Mouse (Mus musculus): Measurements from ENCODE around the gene Pfn1.

The Pfn1 gene

GRCm38 (mm10) chr11:70674501-70674900 lies 20.1 kb upstream of the Pfn1 start:
- no peak for DNase-seq (ENCODE audit: low read depth, low spot score)

- DNase-seq (ENCODE audit: low read depth, low spot score): no peak
Measured at GRCm38 (mm10) chr11:70674014-70674413, 19.6 kb upstream of the Pfn1 start.

DNA sequence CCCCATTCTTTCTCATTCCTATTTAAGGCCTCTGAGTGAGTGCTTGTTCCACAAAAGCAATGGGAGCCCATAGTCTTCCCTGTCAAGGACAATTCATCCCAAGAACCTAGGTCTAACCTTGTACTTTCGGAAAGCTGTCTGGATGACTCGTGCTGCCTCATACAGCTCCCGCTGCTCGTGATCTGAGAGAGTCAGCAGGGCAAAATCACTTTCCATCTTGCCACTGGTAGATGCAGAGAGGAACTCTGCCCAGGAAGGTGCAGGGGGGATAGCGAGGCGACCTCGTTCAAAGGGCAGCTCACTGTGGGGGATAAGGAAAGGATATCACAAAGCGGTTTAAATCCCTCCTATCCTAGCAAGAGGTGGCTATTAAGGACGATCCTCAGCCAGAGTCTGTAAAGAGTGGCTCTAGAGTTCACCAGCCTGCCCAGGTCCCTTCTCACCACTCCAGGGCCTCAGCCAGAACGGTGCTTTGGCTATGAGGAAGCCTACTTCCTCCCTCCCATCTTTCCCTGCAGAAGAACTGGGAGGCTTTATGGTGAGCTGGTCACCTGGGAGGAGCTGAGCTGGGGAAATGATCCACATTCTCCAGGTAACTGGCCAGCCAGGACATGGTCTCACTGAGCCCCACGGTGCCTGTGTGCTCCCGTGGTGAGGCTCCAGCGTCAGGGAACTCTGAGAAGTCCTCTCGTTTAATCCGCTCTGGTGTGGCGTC lies 17.0 kb upstream of the Pfn1 start:
- DNase-seq (ENCODE audit: low read depth, low spot score): peak; percentile 29

DNA sequence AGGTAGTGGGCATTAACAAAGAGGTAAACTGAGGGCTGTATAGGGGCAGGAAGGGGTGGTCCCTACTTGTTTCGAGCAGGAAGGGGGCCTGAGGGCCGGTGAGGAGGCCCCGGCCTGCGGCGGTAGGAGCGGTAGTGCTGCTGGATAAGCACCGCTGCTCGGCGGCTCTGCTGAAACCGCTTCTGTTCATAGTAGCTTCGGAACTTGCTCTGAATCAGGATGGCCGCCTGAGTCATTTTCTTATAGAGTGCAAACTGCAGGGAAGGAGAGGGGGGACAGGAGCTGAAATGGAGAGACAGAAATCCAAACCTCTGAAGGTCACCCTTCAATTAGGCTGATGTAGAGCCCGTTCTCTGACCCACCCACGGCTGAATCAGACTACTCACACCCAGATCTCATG lies 16.0 kb upstream of the Pfn1 start:
- no peak for DNase-seq (ENCODE audit: low read depth, low spot score)

- DNase-seq (ENCODE audit: low read depth, low spot score): no peak
Measured at GRCm38 (mm10) chr11:70669582-70670345, 15.3 kb upstream of the Pfn1 start.

GRCm38 (mm10) chr11:70668771-70669505 lies 14.5 kb upstream of the Pfn1 start, which contains the start of gene Spag7:
Gene Spag7, minus strand, starts transcription at chr11:70669416.
- peak; percentile 96 for DNase-seq (ENCODE audit: low read depth, low spot score)

DNA sequence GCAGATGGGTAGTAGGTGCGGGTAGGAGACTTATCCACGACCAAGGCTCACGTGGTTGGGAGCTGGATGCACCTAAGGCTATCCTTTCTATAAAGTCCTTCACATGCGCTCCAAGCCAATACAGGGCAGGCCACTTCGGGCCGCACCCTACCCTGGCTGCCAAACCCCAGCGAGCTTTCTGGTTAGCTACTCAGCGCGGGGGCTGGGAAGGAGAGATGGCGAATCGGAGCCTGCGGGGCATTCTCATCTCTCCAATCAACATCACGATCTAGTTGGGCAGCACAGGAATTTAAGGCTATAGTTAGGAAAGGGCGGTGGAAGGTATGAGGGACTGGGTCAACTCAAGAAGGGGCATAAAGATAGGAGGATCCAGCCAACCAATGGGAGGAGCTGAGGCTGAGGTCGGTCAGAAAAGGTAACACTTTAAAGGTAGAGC lies 13.9 kb upstream of the Pfn1 start:
- DNase-seq (ENCODE audit: low read depth, low spot score): no peak

- DNase-seq (ENCODE audit: low read depth, low spot score): no peak
Measured at GRCm38 (mm10) chr11:70667271-70668150, 13.1 kb upstream of the Pfn1 start.

DNA sequence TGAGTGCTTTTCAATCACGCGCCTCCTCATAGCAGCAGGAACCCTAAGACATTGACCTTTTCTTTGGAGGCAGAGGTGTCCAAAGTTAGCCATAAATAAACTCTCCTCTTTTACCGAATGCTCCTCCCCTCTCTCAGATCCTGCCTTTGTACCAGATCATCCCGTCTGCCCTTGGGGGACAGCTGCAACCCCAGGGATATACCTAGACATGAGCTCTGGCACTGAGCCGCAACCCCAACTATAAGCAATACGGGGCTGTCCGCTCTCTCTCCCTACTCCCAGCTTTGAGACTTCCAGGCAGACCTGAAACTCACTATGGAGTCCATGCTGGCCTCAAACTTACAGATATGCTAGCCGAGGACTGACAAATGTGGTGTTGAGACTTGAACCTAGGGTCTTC lies 12.2 kb upstream of the Pfn1 start:
- no peak for DNase-seq (ENCODE audit: low read depth, low spot score)

- no peak for DNase-seq (ENCODE audit: low read depth, low spot score)
Measured at GRCm38 (mm10) chr11:70664741-70665140, 10.3 kb upstream of the Pfn1 start.

- no peak for DNase-seq (ENCODE audit: low read depth, low spot score)
Measured at GRCm38 (mm10) chr11:70663957-70664356, 9.5 kb upstream of the Pfn1 start.

DNA sequence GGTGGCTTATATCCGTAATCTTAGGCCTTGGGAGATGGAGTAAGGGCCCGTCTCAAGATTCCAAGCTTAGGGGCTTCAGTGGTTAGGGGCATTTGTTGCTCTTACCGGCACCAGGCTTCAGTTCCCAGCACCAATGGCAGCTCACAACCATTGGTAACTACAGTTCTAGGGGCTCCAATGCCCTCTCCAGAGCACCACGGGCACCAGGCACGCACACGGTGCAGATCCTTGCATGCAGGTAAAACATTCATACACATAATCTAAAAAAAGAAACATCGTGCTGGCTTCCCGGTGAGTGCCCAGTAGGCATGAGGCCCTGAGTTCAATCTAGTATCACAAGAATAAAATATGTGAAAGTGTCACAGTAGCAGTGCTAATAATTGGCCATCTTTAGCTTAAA lies 8.7 kb upstream of the Pfn1 start:
- DNase-seq (ENCODE audit: low read depth, low spot score): no peak

- no peak for DNase-seq (ENCODE audit: low read depth, low spot score)
Measured at GRCm38 (mm10) chr11:70660571-70660970, 6.1 kb upstream of the Pfn1 start.

- DNase-seq (ENCODE audit: low read depth, low spot score): no peak
Measured at GRCm38 (mm10) chr11:70658942-70659341, 4.5 kb upstream of the Pfn1 start.

GRCm38 (mm10) chr11:70658521-70658920 lies 4.1 kb upstream of the Pfn1 start:
- DNase-seq (ENCODE audit: low read depth, low spot score): no peak

DNA sequence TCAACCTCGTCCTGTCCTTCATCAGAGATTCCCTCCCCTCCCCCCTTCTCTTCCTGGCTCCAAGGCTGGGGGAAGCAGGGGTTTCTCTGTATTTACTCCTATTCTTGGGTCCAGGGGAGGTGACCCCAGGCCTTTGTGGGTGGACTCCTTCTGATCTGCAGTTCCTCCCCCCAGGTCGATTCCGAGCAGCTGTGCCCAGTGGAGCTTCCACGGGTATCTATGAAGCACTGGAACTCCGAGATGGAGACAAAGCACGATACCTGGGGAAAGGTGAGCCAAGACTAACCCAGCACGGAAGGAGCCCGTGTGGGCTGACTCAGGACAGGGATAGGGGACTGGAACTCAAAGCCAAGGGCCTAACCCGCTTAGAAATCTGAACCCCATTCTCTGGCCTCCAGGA lies 3.5 kb upstream of the Pfn1 start:
- DNase-seq (ENCODE audit: low read depth, low spot score): no peak

DNA sequence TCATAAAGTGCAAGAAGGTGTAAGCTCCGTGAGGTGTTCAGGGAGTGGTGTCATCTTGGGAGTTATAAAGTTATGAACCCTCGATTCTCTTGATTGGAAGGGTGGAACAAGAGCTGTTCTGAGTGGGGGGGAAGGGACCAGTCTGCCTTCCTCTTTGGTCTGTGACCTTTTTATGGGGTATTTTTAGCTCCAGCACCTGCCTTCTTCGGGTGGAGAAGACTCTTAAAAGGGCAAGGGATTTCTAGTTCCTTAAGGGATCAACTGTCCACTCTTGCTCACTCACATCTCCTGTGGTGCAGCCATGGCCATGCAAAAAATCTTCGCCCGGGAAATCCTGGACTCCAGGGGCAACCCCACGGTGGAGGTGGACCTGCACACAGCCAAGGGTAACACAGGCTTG lies 3.1 kb upstream of the Pfn1 start:
- no peak for DNase-seq (ENCODE audit: low read depth, low spot score)

- no peak for DNase-seq (ENCODE audit: low read depth, low spot score)
Measured at GRCm38 (mm10) chr11:70656964-70657363, 2.5 kb upstream of the Pfn1 start, which contains the start of gene Eno3. Gene Eno3, plus strand, starts transcription at chr11:70657202.

DNA sequence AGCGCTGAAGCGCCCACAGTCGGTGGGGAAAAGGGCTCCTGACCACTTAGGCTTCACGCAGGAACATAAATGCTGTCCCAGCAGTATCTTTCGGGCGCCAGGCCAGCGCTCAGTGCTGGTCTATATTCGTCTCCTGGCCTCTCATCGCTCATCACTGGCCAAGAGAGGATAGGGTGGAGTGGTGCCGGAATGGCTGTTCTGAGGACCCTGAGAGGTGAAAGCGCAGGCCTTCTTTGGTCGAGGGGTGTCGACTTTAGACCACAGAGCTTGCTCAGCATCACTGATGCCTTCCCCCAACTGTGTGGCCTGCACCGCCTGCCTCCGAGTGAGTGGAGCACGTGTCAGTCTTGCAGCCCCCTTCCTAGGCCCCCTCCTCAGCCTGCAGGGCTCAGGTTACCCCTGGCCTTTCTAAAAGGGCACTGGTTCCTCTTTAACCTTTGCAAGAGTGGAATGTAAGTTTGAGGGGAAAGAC lies 2.0 kb upstream of the Pfn1 start:
- DNase-seq (ENCODE audit: low read depth, low spot score): no peak

GRCm38 (mm10) chr11:70655571-70656455 lies 1.4 kb upstream of the Pfn1 start:
- no peak for DNase-seq (ENCODE audit: low read depth, low spot score)
